Mouse (Mus musculus) megakaryocyte, embryonic 14.5 days (primary cell): ENCODE measurements around the gene Dtx3.

Experiments
- FLI1 ChIP-seq: IDR thresholded peaks from 2 replicates; pipeline ENCODE4 v1.6.1; 2012; ENCODE audit warnings: low read length, inconsistent platforms, mixed read lengths
- GATA1 ChIP-seq: IDR thresholded peaks from 3 replicates; pipeline ENCODE4 v1.6.1; 2012; ENCODE audit warnings: mixed read lengths, low read length, inconsistent platforms, borderline replicate concordance

DNA sequence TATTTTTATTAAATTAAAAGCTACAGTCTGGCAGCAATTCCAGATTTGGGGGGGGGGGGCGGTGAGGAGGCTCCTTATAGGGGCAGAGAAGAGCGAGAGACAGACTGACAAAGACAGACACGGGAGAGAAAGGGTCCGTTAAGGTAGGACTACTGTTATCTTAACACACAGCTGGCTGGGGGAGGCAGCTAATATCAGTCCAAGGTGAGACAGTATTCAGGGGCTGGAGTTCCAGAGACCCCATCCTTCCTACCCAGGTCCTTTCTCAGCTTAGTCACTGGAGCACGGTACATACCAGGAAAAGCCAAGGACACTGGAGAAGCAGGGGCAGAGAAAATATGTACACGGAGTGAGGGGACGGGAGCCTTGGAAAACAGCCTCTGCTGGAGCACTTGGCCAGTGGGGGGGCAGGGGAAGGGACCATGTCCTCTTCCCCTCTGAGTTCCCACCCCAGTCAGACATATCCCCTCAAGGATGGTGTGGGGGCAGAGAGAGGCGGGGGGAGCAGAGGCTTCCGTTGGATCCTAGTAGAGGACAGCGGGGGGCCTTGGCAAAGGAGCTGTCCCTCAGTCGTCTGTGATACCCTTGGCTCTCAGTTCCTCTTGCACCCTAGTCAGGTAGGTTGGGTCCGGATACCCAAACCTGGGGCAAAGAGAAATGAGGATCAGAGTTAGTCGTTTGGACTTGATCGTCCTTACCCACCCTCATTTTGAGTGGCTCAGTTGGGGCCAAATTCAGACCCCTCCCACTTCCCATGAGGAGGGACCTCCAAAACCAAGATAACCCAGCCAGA is 4.9 kb downstream of the Dtx3 start:
- TF ChIP-seq GATA1 (no peak), FLI1 (no peak)
